15 mouse cellular contexts compared by ENCODE assay signal in the genomic region with DNA sequence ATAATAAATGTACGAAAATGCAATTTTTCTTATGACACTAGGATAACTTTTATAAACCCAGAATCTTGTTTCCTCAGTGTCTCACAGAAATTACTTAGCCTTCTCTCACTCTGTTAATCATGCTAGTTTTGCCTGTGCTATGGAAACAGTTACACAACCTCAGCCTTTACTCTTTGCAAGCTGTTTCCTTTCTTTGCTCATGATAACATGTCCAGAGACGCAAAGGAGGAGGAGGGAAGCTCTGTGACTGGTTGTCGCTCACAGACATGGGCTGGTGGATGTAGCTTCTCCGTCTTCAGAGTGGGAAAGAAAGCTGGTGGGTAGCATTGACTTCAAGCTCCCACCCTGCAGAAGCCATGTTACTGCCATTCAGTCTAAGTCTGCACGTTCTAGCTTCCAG.
"Had no signal": no experiment of that assay in that cellular context is flagged by ENCODE, and none has a peak within 500 bp of the region (broad histone marks: within the 10 kb centered on the region; RNA-seq: fewer than 3 reads in every experiment).

No protein-coding gene starts in this region.

- H3K4me1 ChIP-seq: liver, embryonic 13.5 days had no signal

- ATAC-seq: intestine, postnatal 0 days had no signal

- DNase-seq: kidney, adult 2 months; kidney, postnatal 25 days; layer of hippocampus, postnatal 36 days; liver, embryonic 13.5 days; lung, adult 2 months; lung, postnatal 36 days; midbrain, embryonic 14.5 days; thymus, adult 2 months; thymus, postnatal 14 days; thymus, postnatal 4 days had no signal

- H3K9me3 ChIP-seq: liver, embryonic 13.5 days had no signal

- H3K27ac ChIP-seq: kidney, postnatal 0 days; layer of hippocampus, adult 2 months; left cerebral cortex, adult 2 months; liver, embryonic 13.5 days had no signal

- H3K4me3 ChIP-seq: layer of hippocampus, adult 2 months; left cerebral cortex, adult 2 months; liver, embryonic 13.5 days had no signal

- H3K4me2 ChIP-seq: liver, embryonic 13.5 days; midbrain, embryonic 11.5 days had no signal

- H3K9ac ChIP-seq: liver, embryonic 13.5 days had no signal

- H3K27me3 ChIP-seq: liver, embryonic 13.5 days had no signal
